Mouse (Mus musculus) lung, postnatal 0 days (tissue): ENCODE data around the gene Micu1. TPM values are rescaled to one million over a fixed set of nuclear protein-coding genes. Genes with fewer than 3 reads are reported as not detected.
A peak's percentile ranks its signal among the peaks of the same experiment; 100 is the strongest.

ENCODE experiments used
- ATAC-seq: fragments of 200-750 bp; cut with Nextera tagmentation; 2 replicates; pipeline ENCODE4 v1.8.0; 2017; ENCODE audit warnings: moderate library complexity
- DNase-seq: peaks from one replicate; pipeline ENCODE4 v3.0.0-alpha.2; 2016; ENCODE audit warnings: low spot score
- H3K27ac ChIP-seq: fragments of 300-500 bp; sonication (generic); 2 replicates; pipeline ENCODE4 v1.5.1; 2014; ENCODE audit warnings: antibody characterized with exemption, mild to moderate bottlenecking, low read length, mixed read lengths
- H3K27me3 ChIP-seq: fragments of 300-500 bp; sonication (generic); replicated peaks from 2 replicates; pipeline ENCODE4 v1.6.1; 2014; ENCODE audit warnings: low read length, mixed read lengths; ENCODE audit not compliant: insufficient read depth
- H3K36me3 ChIP-seq: fragments of 300-500 bp; sonication (generic); 2 replicates; pipeline ENCODE4 v1.6.1; 2014; ENCODE audit warnings: low read length, mixed read lengths; ENCODE audit not compliant: insufficient read depth
- H3K4me1 ChIP-seq: fragments of 300-500 bp; sonication (generic); 2 replicates; pipeline ENCODE4 v1.6.1; 2014; ENCODE audit warnings: antibody characterized with exemption, low read depth, low read length, mixed read lengths; ENCODE audit not compliant: insufficient read depth
- H3K4me2 ChIP-seq: fragments of 300-500 bp; sonication (generic); replicated peaks from 2 replicates; pipeline ENCODE4 v1.6.1; 2014; ENCODE audit warnings: low read depth, mild to moderate bottlenecking, low read length, moderate library complexity, mixed read lengths
- H3K4me3 ChIP-seq: fragments of 300-500 bp; sonication (generic); 2 replicates; pipeline ENCODE4 v1.5.1; 2014; ENCODE audit warnings: low read depth, low read length
- H3K9ac ChIP-seq: fragments of 300-500 bp; sonication (generic); replicated peaks from 2 replicates; pipeline ENCODE4 v1.6.1; 2014; ENCODE audit warnings: low read depth, mild to moderate bottlenecking
- H3K9me3 ChIP-seq: fragments of 300-500 bp; sonication (generic); 2 replicates; pipeline ENCODE4 v1.6.1; 2016; ENCODE audit warnings: low read length, mixed read lengths
- CTCF ChIP-seq: IDR thresholded peaks from 2 replicates; pipeline ENCODE4 v1.5.1; 2016; ENCODE audit warnings: antibody characterized with exemption, mild to moderate bottlenecking
- EP300 ChIP-seq: IDR thresholded peaks from 2 replicates; pipeline ENCODE4 v1.6.1; 2016; ENCODE audit warnings: antibody characterized with exemption, mild to moderate bottlenecking, control low read depth
- WGBS: fragments of 180-500 bp; shearing (Covaris S2); extraction: QIAGEN DNeasy Blood & Tissue Kit; methylation state at CpG from one replicate; pipeline ENCODE4 v1.1.7; 2014; 5-methylcytosine and 5-hydroxymethylcytosine counted together
- polyA plus RNA-seq: library from polyadenylated mRNA; unstranded; fragments of >200 nt; fragmentation: Nextera tagmentation; extraction: Ambion mirVana; gene quantifications from 2 replicates; pipeline ENCODE4 v1.2.1, GENCODE M21; 2015

Micu1 gene
- polyA plus RNA-seq, 1 experiment from 2014 or later, result 57.0 TPM

DNA sequence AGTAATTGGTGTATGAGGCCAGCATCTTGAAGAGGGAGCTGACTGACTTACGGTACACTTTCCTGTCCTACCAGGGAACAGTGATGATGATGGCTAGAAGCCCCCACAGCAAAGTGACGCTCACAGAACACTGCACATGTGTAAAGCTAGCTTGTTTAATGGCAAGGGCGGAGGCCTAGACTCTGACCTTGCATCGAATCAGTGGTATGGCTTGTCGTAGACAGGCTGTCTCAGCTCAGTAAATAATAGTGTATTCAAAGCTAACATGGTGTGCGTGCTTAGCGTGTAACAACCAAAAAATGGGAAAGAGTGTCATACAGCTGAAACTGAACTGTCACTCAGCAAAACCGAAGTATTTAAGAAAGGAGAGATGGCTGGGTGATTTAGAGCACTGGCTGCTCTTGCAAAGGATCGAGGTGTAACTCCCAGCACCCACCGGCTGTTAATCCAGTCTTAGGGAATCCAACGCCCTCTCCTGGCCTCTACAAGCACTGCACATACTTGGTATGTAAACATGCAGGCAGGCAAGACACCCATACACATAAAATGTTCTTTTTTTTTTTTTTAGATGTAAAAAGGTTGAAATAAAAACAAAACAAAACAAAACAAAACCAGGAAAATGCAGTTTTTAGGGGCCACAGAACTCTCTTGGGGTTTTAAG lies 85.0 kb downstream of the Micu1 start:
- no peak overlapping the region for H3K9ac ChIP-seq
- H3K4me1 ChIP-seq, result no peaks in the 10 kb centered on the region
- no peaks in the 10 kb centered on the region for H3K9me3 ChIP-seq
- no peak overlapping the region for H3K4me3 ChIP-seq
- no peak for DNase-seq
- TF ChIP-seq CTCF, result peak; percentile 50
- no peak for TF ChIP-seq EP300
- no peak for ATAC-seq
- peaks cover 7% of the 10 kb centered on the region; the same call in 1 of the 2 replicates for H3K36me3 ChIP-seq
- H3K27ac ChIP-seq, result no peak overlapping the region
- H3K27me3 ChIP-seq, result no peaks in the 10 kb centered on the region
- WGBS, result 78% methylated on average over 11 of the region's 11 CpGs
- no peak overlapping the region for H3K4me2 ChIP-seq

DNA sequence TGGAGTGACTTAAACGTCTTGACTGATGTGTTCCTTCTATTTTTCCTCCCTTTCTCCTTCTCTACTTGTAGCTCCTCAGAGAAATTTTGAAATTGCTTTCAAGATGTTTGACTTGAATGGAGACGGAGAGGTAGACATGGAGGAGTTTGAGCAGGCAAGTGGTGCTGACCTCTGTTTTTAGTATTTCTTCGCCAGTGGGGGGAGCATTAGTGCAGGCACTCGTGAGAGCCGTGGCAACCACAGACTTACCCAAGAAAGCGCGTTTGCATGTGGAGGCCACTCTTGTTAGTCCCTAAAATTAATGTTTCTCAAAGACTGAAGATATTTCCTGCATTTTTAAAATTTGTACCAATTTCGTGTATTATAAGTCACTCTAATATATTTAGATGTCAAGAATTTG lies 85.6 kb downstream of the Micu1 start:
- peak; percentile 13 for DNase-seq
- TF ChIP-seq CTCF (no peak), EP300 (no peak)
- 68% methylated on average over 8 of the region's 8 CpGs for WGBS

DNA sequence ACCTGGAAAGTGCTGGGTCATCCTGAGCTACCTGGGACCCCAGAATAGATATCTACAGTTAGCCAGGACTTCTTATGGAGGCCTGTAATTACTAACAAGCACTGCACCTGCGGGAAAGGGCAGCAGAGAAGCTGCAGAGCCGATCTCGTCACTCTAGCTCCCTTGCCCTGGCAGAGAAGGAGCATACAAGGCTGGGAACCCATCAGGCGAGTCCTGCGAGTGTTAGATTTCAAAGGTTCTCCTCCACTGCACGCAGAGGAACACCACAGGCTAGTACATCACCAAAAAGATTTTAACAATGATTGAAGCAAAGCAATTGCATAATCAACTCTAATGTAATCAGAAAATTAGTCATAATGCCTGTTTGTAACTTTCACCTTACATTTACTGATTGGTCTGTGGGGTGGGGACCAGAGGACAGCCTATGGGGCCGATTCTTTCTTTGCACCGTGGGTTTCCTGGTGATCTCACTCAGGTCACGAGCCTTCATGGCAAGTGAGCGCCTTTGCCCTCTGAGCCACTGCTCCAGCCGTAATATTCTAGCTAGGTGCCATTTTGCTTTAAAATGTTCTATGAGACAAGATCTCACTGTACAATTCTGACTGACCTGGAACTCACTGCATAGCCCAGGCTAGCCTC lies 88.1 kb downstream of the Micu1 start:
- Histone ChIP-seq H3K36me3 (peaks cover 7% of the 10 kb centered on the region; the same call in 1 of the 2 replicates), H3K9ac (no peak overlapping the region), H3K27me3 (no peaks in the 10 kb centered on the region), H3K4me2 (no peak overlapping the region), H3K4me1 (no peaks in the 10 kb centered on the region), H3K4me3 (no peak overlapping the region), H3K27ac (no peak overlapping the region), H3K9me3 (no peaks in the 10 kb centered on the region)
- TF ChIP-seq CTCF, result no peak
- no peak for TF ChIP-seq EP300
- DNase-seq (no peak), ATAC-seq (no peak)
- 87% methylated on average over 11 of the region's 11 CpGs for WGBS

More for the DNA sequence above, 85.6 kb downstream of the Micu1 start:
- H3K9me3 ChIP-seq, result no peaks in the 10 kb centered on the region
- no peak overlapping the region for H3K9ac ChIP-seq
- no peak overlapping the region for H3K27ac ChIP-seq
- no peak overlapping the region for H3K4me2 ChIP-seq
- H3K4me1 ChIP-seq, result no peaks in the 10 kb centered on the region
- ATAC-seq, result no peak
- H3K36me3 ChIP-seq, result peaks cover 7% of the 10 kb centered on the region; the same call in 1 of the 2 replicates
- H3K27me3 ChIP-seq, result no peaks in the 10 kb centered on the region
- no peak overlapping the region for H3K4me3 ChIP-seq

DNA sequence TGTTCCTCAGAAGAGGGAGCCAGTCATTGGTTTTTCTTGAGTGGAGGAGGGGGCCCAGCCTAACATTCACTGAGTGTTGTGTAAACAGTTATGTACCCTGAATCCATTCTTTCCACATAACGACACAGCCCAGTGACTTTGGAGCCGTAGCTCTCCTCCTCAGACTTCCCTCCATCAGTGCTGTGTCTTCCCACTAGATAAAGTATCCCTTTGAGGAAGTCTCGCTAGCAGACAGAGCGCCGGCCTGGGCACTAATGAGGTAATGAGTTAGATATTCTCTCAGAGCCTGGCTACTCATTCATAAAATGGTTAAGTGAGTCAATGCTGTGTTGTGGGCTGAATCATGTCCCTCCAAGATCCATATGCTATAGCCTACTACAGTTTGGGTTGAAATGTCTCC lies 89.6 kb downstream of the Micu1 start:
- H3K9me3 ChIP-seq, result no peaks in the 10 kb centered on the region
- H3K27ac ChIP-seq, result no peak overlapping the region
- TF ChIP-seq CTCF (no peak), EP300 (no peak)
- ATAC-seq, result no peak
- no peak overlapping the region for H3K4me3 ChIP-seq
- H3K27me3 ChIP-seq, result no peaks in the 10 kb centered on the region
- H3K4me2 ChIP-seq, result no peak overlapping the region
- DNase-seq, result no peak
- H3K9ac ChIP-seq, result no peak overlapping the region
- no peaks in the 10 kb centered on the region for H3K4me1 ChIP-seq
- WGBS, result 74% methylated on average over 5 of the region's 5 CpGs
- H3K36me3 ChIP-seq, result peaks cover 7% of the 10 kb centered on the region; the same call in 1 of the 2 replicates

DNA sequence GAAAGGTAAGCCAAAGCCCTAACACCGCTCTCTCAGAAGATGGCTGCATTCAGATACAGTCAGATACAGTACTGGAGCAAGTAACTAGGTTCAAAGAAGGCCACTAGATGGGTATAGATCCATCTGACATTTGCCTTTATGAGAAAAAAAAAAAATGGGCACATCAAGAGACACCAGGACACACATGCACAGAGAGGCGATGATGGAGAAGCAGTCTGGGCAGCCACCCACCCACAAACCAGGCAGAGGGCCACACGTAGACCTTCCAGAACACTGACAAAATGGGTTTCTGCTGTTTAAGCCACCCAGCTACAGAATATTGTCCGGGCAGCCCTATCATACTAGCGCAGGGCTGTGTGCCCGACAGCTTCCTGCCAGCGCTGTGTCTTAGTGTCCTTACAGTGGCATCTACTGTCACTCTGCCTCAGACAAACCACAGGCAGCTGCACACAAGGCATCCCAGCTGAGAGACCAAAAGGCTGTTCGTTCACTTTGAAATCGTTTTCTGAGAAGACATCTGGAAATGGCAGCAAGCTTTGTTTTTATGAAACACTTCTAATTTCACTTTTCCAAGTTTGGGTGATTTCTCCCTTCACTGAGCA lies 90.4 kb downstream of the Micu1 start:
- peaks cover 7% of the 10 kb centered on the region; the same call in 1 of the 2 replicates for H3K36me3 ChIP-seq
- no peak overlapping the region for H3K4me2 ChIP-seq
- H3K4me1 ChIP-seq, result no peaks in the 10 kb centered on the region
- 92% methylated on average over 9 of the region's 9 CpGs for WGBS
- no peaks in the 10 kb centered on the region for H3K9me3 ChIP-seq
- H3K9ac ChIP-seq, result no peak overlapping the region
- no peaks in the 10 kb centered on the region for H3K27me3 ChIP-seq
- no peak for DNase-seq
- no peak overlapping the region for H3K4me3 ChIP-seq
- no peak overlapping the region for H3K27ac ChIP-seq
- ATAC-seq, result no peak
- TF ChIP-seq CTCF (no peak), EP300 (no peak)

DNA sequence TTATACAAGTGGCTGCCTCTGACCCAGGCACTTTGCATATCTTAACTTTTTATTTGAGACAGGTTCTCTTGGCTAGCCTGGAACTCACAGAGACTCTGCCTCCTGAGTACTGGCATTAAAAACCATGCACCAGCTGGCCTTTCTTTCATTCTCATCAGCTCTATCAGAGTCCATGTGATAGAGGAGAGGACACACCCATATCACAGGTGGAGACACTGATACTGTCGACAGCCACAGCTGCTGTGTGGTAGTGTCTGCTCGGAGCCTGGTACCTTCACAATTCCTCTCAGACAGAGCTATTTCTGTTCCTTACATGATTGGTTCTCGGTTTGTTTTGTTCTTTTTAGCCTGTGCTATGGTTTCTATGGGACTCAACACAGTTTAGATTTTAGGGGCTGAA lies 91.2 kb downstream of the Micu1 start:
- DNase-seq (no peak), ATAC-seq (no peak)
- no peaks in the 10 kb centered on the region for H3K9me3 ChIP-seq
- H3K4me2 ChIP-seq, result no peak overlapping the region
- H3K4me3 ChIP-seq, result no peak overlapping the region
- peaks cover 7% of the 10 kb centered on the region; the same call in 1 of the 2 replicates for H3K36me3 ChIP-seq
- H3K9ac ChIP-seq, result no peak overlapping the region
- 76% methylated on average over 3 of the region's 3 CpGs for WGBS
- no peaks in the 10 kb centered on the region for H3K4me1 ChIP-seq
- no peak overlapping the region for H3K27ac ChIP-seq
- no peaks in the 10 kb centered on the region for H3K27me3 ChIP-seq
- no peak for TF ChIP-seq EP300
- TF ChIP-seq CTCF, result no peak
